Mouse (Mus musculus) midbrain, postnatal 0 days (tissue): ENCODE results near the gene Try4. TPM values are rescaled to one million over a fixed set of nuclear protein-coding genes. Genes with fewer than 3 reads are reported as not detected.
"Not testable (repeated sequence)": the region's sequence is repeated elsewhere in the genome, so short reads cannot be mapped to it uniquely, and the experiment has no call there.

ENCODE experiments used
- ATAC-seq: fragments of 200-750 bp; cut with Nextera tagmentation; 2 replicates; pipeline ENCODE4 v1.8.0; 2017; ENCODE audit warnings: moderate number of reproducible peaks, mild to moderate bottlenecking, moderate TSS enrichment, moderate library complexity; ENCODE audit not compliant: low FRiP score
- DNase-seq: peaks from one replicate; pipeline ENCODE4 v3.0.0-alpha.2; 2015; ENCODE audit warnings: low spot score
- H3K27ac ChIP-seq: fragments of 300-500 bp; sonication (generic); 2 replicates; pipeline ENCODE4 v1.5.1; 2014; ENCODE audit warnings: low read depth, mild to moderate bottlenecking, low read length, mixed read lengths
- H3K27me3 ChIP-seq: fragments of 300-500 bp; sonication (generic); 2 replicates; pipeline ENCODE4 v1.6.1; 2014; ENCODE audit warnings: low read length, control low read depth, mixed read lengths; ENCODE audit not compliant: insufficient read depth
- H3K36me3 ChIP-seq: fragments of 300-500 bp; sonication (generic); 2 replicates; pipeline ENCODE4 v1.6.1; 2014; ENCODE audit warnings: low read length, control low read depth, mixed read lengths; ENCODE audit not compliant: insufficient read depth
- H3K4me1 ChIP-seq: fragments of 300-500 bp; sonication (generic); 2 replicates; pipeline ENCODE4 v1.6.1; 2014; ENCODE audit warnings: mild to moderate bottlenecking, control low read depth, antibody characterized with exemption, low read length, mixed read lengths; ENCODE audit not compliant: insufficient read depth
- H3K4me2 ChIP-seq: fragments of 300-500 bp; sonication (generic); 2 replicates; pipeline ENCODE4 v1.6.1; 2014; ENCODE audit warnings: low read depth, mild to moderate bottlenecking, low read length, mixed read lengths; ENCODE audit not compliant: poor library complexity, severe bottlenecking
- H3K4me3 ChIP-seq: fragments of 300-500 bp; sonication (generic); 2 replicates; pipeline ENCODE4 v1.5.1; 2014; ENCODE audit warnings: low read depth, mild to moderate bottlenecking, low read length, moderate library complexity
- H3K9ac ChIP-seq: fragments of 300-500 bp; sonication (generic); replicated peaks from 2 replicates; pipeline ENCODE4 v1.6.1; 2014; ENCODE audit warnings: mild to moderate bottlenecking, low read length, moderate library complexity, mixed read lengths; ENCODE audit not compliant: poor library complexity, severe bottlenecking
- H3K9me3 ChIP-seq: fragments of 300-500 bp; sonication (generic); 2 replicates; pipeline ENCODE4 v1.6.1; 2016; ENCODE audit warnings: low read length, control low read depth
- CTCF ChIP-seq: IDR thresholded peaks from 2 replicates; pipeline ENCODE4 v1.5.1; 2016; ENCODE audit warnings: antibody characterized with exemption, mild to moderate bottlenecking
- WGBS: fragments of 180-500 bp; shearing (Covaris S2); extraction: QIAGEN DNeasy Blood & Tissue Kit; methylation state at CpG from one replicate; pipeline ENCODE4 v1.1.7; 2014; 5-methylcytosine and 5-hydroxymethylcytosine counted together
- polyA plus RNA-seq: library from polyadenylated mRNA; unstranded; fragments of >200 nt; fragmentation: Nextera tagmentation; extraction: Ambion mirVana; gene quantifications from 2 replicates; pipeline ENCODE4 v1.2.1, GENCODE M21; 2015
- total RNA-seq: library from RNA; depleted of rRNA; stranded (reverse); fragments of >200 nt; gene quantifications from 2 replicates; pipeline ENCODE4 v1.2.3, GENCODE M21; 2014; rRNA removed

Gene Try4
- total RNA-seq: not detected in 2 replicates
- polyA plus RNA-seq: not detected in 2 replicates

- H3K4me3 ChIP-seq: no peak within 1 kb of the TSS
- DNase-seq: no peak
- TF ChIP-seq CTCF: no peak
- no peak within 1 kb of the TSS for H3K27ac ChIP-seq
- H3K4me2 ChIP-seq: no peak within 1 kb of the TSS
- no peaks in the 10 kb centered on the region for H3K4me1 ChIP-seq
- no peaks in the 10 kb centered on the region for H3K27me3 ChIP-seq
- 97% methylated on average over 1 of the region's 1 CpGs for WGBS
- H3K9me3 ChIP-seq: no peaks in the 10 kb centered on the region
- no peaks in the 10 kb centered on the region for H3K36me3 ChIP-seq
- H3K9ac ChIP-seq: no peak within 1 kb of the TSS
- no peak for ATAC-seq
These were observed at the start of gene Try4 for GRCm38 (mm10) chr6:41301969-41302368. Gene Try4 (plus strand): TSS chr6:41302269.

- not testable (repeated sequence) for H3K9me3 ChIP-seq, ATAC-seq, H3K9ac ChIP-seq, H3K4me1 ChIP-seq, H3K36me3 ChIP-seq, H3K4me3 ChIP-seq, DNase-seq, H3K27me3 ChIP-seq, H3K27ac ChIP-seq, H3K4me2 ChIP-seq
- 90% methylated on average over 9 of the region's 9 CpGs for WGBS
These were observed 48.8 kb upstream of the Try4 start for GRCm38 (mm10) chr6:41253314-41253713.

- H3K27ac ChIP-seq: no peak overlapping the region
- no peak overlapping the region for H3K4me2 ChIP-seq
- no peaks in the 10 kb centered on the region for H3K9me3 ChIP-seq
- ATAC-seq (no peak), DNase-seq (no peak)
- no peaks in the 10 kb centered on the region for H3K36me3 ChIP-seq
- H3K9ac ChIP-seq: no peak overlapping the region
- no peaks in the 10 kb centered on the region for H3K27me3 ChIP-seq
- no peaks in the 10 kb centered on the region for H3K4me1 ChIP-seq
- H3K4me3 ChIP-seq: no peak overlapping the region
- no peak for TF ChIP-seq CTCF
- WGBS: 87% methylated on average over 2 of the region's 2 CpGs
These were observed 45.6 kb upstream of the Try4 start for GRCm38 (mm10) chr6:41256424-41256823.

GRCm38 (mm10) chr6:41257432-41257831, 44.6 kb upstream of the Try4 start:
- Histone ChIP-seq H3K27ac (no peak overlapping the region), H3K9ac (no peak overlapping the region), H3K9me3 (no peaks in the 10 kb centered on the region), H3K4me2 (no peak overlapping the region), H3K4me3 (no peak overlapping the region), H3K4me1 (no peaks in the 10 kb centered on the region), H3K27me3 (no peaks in the 10 kb centered on the region), H3K36me3 (no peaks in the 10 kb centered on the region)
- DNase-seq: no peak
- ATAC-seq: no peak
- no peak for TF ChIP-seq CTCF
- 90% methylated on average over 3 of the region's 3 CpGs for WGBS

- TF ChIP-seq CTCF: peak; percentile 80
- H3K4me2 ChIP-seq: no peak overlapping the region
- H3K4me3 ChIP-seq: no peak overlapping the region
- DNase-seq (peak; percentile 68), ATAC-seq (no peak)
- no peak overlapping the region for H3K27ac ChIP-seq
- H3K36me3 ChIP-seq: no peaks in the 10 kb centered on the region
- H3K4me1 ChIP-seq: no peaks in the 10 kb centered on the region
- 23% methylated on average over 3 of the region's 3 CpGs for WGBS
- H3K9me3 ChIP-seq: no peaks in the 10 kb centered on the region
- H3K27me3 ChIP-seq: no peaks in the 10 kb centered on the region
- no peak overlapping the region for H3K9ac ChIP-seq
These were observed 39.3 kb upstream of the Try4 start for GRCm38 (mm10) chr6:41262796-41263195.

GRCm38 (mm10) chr6:41266140-41266539, 35.9 kb upstream of the Try4 start:
- TF ChIP-seq CTCF: no peak
- 85% methylated on average over 6 of the region's 6 CpGs for WGBS
- no peak for ATAC-seq

More at GRCm38 (mm10) chr6:41266140-41266539, 35.9 kb upstream of the Try4 start:
- Histone ChIP-seq H3K9ac (no peak overlapping the region), H3K4me1 (no peaks in the 10 kb centered on the region), H3K9me3 (no peaks in the 10 kb centered on the region), H3K36me3 (no peaks in the 10 kb centered on the region), H3K27me3 (no peaks in the 10 kb centered on the region), H3K27ac (no peak overlapping the region), H3K4me3 (no peak overlapping the region), H3K4me2 (no peak overlapping the region)
- DNase-seq: no peak
